Mouse (Mus musculus) cerebellum, adult (tissue): ENCODE results near the gene Mum1.
A peak's percentile ranks its signal among the peaks of the same experiment; 100 is the strongest.
"Not testable (repeated sequence)": the region's sequence is repeated elsewhere in the genome, so short reads cannot be mapped to it uniquely, and the experiment has no call there.

Source experiments
- ATAC-seq: cut with Nextera tagmentation; 2 replicates; pipeline ENCODE4 v1.9.2; 2017; ENCODE audit warnings: mild to moderate bottlenecking, moderate library complexity, mixed read lengths; ENCODE audit not compliant: insufficient number of reproducible peaks, low FRiP score, low TSS enrichment

The Mum1 gene

DNA sequence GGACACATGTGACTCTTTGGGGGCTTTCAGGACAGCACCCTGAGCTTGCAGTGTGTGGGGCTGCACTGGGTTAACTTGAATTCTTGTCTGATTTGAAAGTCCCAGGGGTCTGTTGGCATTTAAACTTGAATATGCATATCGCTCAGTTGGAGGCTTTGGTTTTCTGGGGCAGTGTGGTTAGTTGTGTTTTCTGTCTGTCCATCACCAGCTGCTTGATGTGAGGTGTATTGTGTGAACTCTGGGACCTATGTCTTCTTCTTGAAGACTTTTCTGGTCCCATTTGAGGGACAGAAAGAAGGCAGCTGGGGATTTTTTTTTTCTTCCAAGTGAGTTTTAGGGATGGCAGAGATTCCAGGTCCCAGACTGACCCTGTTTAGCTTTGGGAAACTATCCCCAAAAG is 19.0 kb upstream of the Mum1 start:
- no peak for ATAC-seq

DNA sequence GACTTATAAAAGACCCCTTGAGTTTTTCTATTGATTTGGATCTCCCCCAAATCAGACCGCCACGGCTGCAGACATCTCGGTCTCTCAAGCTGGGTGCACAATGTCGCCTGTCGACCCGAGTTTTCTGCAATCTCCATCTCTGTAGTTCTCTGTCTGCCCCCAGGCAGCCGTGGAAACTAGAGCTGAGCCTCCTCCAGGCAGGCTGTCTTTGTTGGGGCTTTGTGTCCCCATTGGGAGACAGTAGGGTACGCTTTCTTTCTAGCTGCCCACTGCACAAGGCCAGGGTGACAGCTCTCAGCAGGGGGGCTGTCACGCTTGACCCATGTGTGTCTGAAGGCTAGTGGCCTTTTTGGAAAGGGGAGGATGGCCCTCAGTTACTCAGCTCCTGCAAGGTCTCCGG is 18.6 kb upstream of the Mum1 start:
- ATAC-seq: no peak

DNA sequence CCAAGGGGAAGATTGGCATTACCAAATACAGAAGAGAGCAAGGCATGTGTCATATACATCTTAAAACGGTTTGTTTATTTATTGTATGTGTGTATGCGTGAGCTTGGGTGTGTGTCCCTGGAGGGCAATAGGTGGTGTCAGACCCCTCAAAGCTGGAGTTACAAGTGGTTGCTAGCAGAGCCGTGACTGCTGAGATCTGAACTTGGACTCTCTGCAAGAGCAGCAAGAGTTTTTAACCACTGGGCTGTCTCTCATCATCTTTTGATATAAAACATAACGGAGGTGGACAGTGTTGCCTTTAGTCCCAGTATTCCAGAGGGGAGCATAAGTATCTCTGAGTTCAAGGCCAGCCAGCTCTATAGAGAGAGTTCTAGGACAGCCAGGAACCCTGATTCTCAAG is 18.0 kb upstream of the Mum1 start:
- no peak for ATAC-seq

DNA sequence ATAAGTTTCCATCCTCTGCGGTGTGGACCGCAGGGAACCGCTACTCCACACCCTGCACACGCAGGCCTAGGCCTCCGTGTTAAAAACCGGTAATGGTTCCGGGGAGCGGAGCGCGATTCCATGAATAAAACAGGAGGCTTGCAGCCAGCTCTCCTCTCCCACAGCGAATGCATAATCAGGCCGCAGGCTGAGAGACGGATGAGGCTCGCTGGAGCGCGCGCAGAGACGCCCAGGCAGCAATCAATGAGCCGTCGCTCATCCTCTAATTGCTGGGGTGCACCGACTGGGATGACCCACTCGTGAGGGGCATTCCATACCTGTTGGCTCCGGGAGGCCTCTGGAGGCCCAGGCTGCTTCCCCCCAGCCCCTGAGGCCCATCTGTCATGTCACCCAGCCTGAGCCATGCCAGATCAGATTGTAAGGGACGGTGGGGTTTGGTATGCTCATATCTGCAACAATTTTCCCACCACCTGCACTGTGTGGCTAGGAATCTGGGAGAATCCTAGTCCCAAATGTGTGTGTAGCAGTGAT is 17.3 kb upstream of the Mum1 start:
- ATAC-seq: no peak; the same call in 1 of the 2 replicates

DNA sequence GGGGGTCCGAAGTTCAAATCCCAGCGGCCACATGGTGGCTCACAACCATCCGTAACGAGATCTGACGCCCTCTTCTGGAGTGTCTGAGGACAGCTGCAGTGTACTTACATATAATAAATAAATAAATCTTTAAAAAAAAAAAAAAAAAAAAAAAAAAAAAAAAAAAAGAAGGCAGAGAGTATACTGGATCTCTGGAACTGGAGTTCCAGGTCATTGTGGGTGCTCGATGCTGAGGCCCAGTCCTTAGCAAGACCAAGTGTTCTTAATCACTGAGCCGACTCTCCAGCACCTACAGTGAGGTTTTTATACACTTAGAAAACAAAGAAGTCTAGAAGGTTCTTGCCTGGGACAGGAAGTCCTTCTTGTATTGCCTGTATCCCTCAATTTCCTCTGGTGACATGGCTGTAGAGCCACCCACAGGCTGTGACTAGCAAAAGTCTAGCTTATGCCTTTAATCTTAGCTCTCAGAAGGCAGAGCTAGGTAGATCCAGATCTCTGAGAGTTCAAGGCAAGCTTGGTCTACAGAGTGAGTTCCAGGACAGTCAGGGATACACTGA is 14.6 kb upstream of the Mum1 start:
- ATAC-seq: not testable (repeated sequence)

DNA sequence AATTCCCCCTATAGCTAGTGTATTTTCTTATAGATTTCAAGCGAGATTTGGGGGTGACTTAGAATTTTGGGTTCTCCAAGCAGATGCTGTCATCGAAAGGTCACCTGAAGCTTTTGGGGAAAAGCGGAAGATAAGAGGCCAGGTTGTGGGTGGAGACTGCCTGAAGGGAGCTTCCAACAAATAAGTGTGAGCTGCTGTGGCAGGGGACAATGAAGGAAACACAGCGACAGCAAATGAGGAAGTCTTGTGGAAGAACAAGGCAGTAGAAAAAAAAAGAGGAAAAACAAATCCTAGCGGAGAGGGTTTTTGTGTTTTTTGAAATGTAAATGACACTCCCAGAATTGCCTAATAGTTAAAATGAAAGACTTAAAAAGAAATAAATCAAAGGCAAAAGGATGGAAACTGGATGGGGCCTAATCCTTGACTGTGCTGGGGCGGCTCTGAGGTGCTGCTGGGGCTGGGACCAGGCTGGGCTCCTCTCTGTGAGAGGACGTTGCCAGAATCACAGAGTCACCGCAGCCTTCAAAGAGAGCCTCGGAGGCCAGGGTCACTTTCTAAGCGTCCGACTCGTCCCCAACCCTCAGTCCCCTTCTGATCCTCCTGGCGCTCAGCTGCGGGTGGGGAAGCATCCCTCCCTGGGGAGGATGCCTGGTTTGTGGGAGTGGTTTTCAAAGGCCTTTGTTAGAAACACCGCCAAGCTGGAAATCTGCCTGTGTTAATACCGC is 11.0 kb upstream of the Mum1 start:
- ATAC-seq: no peak

DNA sequence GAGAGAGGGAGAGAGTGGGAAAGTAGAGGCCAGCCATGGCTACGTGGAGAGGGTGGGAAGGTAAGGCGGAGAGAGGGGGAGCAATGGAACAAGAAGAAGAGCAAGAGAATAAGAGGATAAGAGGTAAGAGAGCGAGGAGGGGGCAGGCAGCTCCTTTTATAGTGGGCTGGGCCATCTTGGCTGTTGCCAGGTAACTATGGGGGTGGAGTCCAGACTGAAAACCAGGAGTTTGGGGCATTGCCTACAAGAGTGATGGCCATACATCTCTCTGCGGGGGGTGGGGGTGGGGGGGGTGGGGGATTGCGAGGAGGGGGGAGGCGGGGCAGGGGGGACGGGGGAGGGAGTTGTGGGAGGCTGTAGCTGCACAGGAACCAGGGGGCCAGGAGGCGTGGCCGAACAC is 5.6 kb upstream of the Mum1 start:
- ATAC-seq: no peak

DNA sequence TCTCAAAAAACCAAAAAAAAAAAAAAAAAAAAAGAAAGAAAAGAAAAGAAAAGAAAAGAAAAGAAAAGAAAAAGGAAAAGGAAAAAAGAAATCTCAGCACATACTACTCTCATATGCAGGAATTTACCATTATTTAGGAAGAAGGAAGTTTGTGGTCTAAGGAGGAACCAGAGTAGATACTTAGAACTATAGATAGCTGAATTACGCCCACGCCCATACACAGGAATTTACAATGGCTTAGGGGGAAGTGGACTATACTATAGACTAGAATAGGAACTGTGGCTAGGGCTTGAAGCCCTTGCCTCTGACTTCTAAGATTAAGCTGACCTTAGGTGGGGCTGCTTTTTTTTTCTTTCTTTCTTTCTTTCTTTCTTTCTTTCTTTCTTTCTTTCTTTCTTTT is 3.1 kb upstream of the Mum1 start:
- not testable (repeated sequence) for ATAC-seq

DNA sequence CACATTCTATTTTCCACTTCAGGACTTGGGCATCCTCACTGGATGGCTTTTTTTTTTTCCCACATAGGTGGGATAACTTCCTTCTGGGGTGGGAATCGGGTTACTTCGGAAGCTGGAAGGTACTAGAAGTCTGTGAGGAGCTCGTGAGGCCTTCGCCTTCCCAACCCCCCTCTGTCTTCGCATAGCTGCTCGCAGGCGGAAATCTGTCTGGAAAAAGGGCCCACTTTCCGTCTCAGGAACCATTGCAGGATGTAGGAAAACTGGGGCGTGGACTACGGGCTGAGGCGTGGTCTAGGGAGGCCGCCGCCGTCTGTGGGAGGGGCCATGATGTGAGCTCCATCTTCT is 191 bp upstream of the Mum1 start:
- no peak for ATAC-seq

DNA sequence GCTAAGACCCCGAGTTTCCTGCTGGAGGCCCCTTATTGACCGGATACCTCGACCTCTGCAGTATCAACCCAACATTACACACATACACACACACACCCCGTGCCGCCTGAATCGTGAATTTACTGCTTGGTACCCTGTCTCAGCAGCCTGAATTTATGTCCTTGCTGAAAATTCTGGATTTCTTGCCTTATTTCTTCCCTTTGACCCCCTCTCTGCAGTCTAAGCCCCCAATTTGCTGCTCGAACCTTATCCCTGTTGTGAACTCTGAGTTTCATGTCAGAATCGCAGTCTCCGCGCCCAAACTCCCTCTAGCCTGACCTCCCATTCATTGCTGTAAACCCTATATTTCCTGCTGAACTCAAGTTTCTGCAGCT is 919 bp downstream of the Mum1 start:
- no peak for ATAC-seq

DNA sequence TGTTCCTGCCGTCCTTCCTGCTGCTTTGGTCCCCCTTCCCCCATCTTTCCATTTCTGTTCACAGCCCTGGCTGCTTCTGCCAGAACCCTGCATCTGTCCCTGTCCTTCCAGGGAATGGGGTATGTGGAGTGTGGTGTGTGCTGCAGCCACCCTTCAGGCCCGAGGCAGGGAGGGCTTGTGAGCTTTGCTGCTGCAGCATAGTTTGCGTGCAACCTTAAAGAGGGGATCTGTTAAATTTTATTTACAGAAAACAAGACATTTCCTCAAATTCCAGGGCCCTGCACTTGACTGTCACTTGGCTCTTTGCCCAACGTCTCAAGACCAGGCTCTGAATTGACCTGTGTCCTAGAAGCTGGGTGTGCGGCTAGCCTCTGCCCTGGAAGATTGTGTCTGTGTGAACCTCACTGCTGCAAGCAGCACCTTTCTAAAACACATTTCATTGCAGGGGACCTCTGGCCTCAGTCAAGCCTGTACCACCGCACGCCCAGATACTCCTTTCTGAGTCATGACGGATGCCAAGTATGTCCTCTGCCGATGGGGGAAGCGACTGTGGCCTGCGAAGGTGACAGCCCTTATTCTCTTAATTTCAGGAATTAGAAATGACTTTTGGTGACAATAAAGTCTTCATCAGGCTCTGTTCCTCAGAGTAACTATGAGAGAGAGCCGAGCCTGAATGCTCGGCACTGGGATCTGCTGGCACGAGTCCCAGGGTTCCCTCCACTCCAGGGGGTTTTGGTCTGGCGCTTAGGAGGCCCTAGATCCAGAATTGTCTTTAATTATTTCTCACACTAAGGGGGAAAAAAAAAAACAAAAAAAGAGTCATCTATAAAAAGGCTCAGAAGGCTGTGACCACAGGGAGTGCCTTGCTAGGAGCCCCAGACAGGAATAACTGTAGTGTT is 1.9 kb downstream of the Mum1 start:
- no peak for ATAC-seq

DNA sequence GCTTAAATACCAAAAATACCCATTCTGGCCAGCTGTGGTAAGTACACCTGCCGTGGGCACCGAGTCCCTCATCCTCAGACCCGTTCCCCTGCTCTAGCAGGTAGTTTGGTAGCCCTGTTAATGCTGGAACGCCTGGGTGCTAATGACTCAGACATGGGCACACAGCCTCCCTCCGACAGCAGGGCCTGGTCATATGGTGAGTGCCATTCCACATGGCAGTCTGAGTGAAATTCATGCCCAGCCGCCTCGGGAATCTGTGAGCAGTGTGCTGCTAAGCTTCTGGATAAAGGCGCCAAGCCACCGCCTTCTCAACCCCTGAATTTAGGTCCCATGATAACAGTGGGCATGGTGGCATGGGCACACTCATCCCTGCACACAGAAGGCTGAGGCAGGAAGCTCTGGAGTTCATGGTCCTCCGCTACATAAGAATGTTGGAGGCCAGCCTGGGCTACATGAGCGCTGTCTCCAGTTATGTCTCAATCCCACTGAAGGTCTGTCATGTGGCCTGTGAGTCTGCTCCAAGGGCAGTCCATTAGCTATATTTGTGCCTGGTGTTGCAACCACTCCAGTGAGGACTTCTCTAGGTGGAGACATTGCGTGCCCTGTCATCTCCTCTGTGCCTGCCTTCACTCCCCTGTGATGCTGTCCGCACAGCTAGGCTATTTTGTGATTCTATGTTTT is 10.1 kb downstream of the Mum1 start:
- ATAC-seq: no peak

DNA sequence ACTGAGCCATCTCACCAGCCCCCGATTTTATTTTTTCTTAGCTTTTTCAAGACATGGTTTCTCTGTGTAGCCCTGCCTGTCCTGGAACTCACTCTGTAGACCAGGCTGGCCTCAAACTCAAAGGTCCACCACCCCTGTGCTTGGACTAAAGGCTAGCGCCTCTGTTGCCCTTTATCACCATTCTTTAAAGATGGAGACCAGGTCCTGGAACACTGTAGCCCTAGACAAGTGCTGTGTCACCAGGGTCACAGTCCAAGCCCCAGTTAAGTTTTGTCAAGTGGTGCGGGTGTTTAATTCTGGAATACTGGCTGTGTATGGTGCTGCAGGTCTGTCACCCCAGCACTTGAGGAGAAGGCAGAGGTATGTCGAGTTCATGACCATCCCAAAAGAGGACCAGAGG is 10.8 kb downstream of the Mum1 start:
- ATAC-seq: no peak

DNA sequence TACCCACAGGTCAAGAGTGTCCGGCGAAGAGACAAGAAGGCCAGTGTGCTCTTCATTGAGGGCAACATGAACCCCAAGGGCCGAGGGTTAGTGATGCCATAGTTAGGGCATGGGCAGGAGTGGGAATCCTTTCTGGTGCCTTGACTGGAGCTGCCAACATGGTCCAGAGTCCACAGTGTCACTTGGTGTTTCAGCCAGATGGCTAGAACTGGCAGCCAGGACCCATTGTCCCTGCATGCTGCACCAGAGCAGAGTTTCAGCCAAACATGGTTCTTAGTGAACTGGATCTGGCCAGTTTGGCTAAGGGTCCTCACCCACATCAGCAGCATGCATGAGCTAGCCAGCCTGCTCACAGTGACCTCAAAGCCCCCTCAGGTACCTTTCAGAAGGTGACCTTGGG is 12.1 kb downstream of the Mum1 start:
- ATAC-seq: no peak

DNA sequence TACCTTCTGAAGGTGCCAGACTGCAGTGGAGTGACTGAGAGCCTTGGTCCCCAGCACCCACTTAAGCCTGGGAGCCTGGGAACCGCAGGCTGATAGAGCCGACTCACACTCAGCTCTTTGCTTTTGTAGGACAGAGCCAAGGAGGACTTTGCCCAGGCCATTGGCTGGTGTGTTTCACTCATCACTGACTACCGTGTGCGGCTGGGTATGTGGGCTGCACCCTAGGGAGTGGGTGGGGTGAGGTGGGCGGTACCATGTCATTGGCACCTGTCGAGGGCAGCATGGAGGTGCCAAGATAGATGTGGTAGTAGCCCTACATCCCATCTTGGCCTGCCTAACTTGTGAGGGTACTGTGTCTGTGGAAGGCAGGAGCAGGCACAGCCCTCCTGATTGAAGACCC is 13.6 kb downstream of the Mum1 start:
- no peak for ATAC-seq

DNA sequence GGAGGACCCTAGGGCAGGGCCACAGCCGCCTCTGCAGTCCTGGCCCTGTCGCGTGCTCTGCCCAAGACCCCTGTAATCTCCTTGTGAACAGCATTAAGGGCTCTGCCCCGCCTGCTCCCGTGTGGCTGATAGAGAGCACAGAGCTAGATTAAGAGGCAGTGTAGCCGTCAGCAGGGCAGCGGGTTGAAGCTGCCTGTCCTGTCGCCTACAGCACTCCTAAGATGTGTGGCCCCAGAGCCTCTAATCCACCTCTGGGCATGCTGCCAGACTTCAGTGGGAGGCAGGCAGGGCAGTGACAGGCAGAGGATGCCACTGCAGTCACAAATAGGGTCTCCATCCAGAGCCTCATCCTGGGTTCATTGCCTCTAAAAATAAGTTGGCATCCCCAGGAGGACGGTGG is 15.9 kb downstream of the Mum1 start:
- no peak for ATAC-seq

DNA sequence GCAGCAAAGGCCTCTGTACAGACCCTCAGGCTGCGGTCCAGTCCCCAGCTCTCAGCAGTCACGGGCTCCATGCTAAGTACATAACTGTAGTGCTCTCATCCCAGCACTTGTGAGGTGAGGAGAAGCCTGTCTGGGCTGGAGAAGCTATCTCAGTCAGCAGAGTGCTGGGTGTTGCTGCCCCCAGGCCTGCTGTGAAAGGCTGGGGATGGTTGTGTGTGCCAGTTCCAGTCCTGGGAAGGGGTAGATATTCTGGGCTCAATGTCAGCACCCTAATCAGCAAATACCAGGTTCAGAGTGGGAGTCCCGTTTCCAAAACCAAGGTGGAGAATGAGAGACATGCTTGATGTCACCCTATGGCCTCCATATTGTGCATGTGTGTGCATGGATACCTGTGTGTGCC is 16.4 kb downstream of the Mum1 start:
- no peak for ATAC-seq

DNA sequence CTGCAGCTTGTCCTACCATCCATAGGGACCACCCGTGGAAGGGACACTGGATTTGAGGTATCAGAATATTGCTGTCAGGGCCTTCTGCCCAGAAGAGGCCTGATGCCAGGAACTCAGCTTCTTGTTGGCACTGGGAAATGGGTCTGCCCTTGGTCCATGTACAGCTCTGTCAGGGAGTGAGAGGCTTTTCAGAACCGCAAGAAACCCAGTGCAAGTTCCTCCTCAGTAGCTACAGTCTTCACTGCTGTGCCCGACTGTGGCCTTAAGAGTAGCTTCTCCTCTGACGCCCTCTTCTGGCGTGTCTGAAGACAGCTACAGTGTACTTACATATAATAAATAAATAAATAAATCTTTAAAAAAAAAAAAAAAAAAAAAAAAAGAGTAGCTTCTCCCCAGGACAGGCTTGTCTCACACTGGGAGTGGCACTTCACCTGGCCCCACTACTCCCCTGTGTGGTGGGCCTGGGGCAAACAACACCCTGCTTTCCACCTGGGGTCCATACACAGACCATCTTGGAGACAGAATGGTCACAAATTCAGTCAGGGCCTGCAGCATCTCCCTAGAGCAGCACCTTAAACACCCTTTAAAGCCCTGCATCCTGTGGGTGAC is 18.7 kb downstream of the Mum1 start:
- no peak for ATAC-seq

DNA sequence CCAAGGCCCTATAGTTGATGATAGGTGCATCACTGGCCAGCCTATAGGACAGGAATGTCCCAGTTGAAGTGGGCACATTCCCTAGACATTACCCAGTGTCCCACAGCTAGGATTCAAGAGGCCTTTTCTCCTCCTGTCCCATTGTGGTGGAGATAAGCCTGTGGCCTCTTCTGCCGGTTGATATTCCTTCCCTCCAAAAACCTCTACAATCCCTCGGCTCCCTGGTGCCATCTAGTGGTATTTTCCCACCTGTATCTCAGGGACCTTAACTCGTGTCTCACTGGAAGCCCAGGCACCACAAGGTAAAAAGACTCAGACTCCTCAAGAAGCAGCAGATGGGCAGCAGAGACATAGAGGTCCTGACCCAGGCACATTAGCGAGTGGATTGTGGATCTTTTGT is 19.4 kb downstream of the Mum1 start:
- ATAC-seq: peak; percentile 29; the same call in 1 of the 2 replicates

DNA sequence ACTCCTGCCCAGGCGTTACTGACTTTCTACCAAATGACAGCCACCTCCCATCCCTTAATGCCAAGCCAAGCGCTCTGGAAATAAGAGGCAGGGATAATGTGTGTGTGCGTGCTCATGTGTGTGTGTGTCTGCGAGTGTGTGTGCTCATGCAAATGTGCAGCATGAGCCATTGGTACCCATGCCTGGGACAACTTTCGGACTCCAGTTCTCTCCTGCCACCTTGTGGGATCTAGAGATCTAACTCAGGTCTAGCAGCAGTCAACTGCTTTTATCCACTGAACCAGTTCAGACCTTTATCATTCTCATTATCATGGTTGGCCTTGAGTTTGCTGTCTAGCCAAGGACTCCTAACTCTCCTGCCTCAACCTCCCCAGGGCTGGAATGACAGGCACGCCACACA is 21.6 kb downstream of the Mum1 start:
- no peak for ATAC-seq
